Mouse (Mus musculus): ENCODE results near the gene Chrnb2.

GRCm38 (mm10) chr3:89806751-89807150, 42.3 kb upstream of the Chrnb2 start:
- no peak for TF ChIP-seq EP300 (IDR thresholded peaks at IDR 0.05; ENCODE audit: low read depth)
- peak; percentile 56 for TF ChIP-seq CTCF (IDR thresholded peaks at IDR 0.05; ENCODE audit: low read depth)

All from liver, postnatal 0 days (tissue).